Mouse (Mus musculus): ENCODE data around the gene N4bp2. TPM values are rescaled to one million over a fixed set of nuclear protein-coding genes. Genes with fewer than 3 reads are reported as not detected.
"Not testable (repeated sequence)": the region's sequence is repeated elsewhere in the genome, so short reads cannot be mapped to it uniquely, and the experiment has no call there.

Gene N4bp2
- polyA plus RNA-seq (2012; rRNA removed) = 1.4 and 2.8 TPM in 2 replicates

DNA sequence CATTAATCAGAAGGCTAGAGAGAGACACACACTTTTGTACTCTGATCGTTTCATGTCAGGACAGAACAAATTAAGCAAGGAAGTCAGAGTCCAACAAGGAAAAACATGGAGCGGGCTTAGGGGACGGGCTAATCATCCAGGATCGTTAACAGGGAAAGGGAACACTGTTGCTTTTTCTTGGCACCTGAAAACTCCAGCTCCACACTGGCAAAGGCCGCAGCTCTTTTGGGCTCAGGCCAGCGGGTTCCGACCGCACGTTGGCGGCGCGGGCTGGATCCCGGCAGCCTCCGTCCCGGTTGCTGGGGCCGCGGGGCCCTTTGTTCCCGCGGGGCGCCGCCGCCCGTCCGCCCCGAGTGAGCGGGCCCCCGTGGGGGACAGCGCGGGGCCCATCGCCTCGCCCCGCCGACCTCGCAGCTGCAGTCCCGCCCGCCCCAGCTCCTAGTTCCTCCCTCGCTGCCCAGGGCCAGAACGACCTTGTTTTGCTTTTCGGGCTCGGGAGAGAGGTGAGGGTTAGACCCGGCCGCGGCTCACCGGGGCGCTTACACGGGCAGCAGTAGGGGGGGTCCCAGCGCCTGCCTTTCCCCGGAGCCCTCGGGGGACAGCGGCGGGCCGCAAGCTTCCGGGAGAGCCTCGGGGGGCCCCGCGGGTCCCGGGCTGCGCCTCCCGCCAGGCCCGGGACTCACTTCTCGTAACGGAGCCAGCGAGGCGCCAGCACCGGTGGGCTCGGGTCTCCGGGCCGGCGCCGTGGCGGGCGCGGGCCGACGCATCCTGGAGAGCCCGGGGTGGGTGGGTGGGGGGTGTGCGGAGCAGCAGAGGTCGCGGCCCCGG, at the start of gene N4bp2:
TSS of gene N4bp2 (plus strand) at position 434 of the 828 bp plus-strand sequence.
- under 1% methylated on average over 79 of the region's 80 CpGs for WGBS
- DNase-seq (ENCODE audit: low read depth, low spot score) = no peak

DNA sequence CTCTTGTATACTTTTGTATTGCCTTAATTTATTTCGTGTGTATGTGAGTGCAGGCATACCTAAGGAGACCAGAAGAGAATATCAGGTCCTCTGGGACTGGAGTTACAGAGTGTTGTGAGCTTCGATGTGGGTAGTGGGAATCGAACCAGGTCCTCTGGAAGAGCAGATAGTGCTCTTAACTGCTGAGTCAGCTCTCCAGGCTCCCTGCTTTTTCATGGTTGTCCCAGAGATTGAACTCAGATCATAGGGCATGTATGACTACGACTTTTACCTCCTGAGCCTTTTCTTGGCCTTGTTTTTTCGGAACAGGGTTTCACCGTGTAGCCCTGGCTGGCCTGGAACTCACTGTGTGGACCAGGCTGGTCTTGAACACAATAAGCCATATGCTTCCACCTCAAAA, 48.2 kb upstream of the N4bp2 start:
- no peak for DNase-seq (ENCODE audit: low read depth, low spot score)
- WGBS = 88% methylated on average over 6 of the region's 6 CpGs

- WGBS = 82% methylated on average over 18 of the region's 18 CpGs
Observed at GRCm38 (mm10) chr5:65717063-65717902, 46.0 kb upstream of the N4bp2 start.

DNA sequence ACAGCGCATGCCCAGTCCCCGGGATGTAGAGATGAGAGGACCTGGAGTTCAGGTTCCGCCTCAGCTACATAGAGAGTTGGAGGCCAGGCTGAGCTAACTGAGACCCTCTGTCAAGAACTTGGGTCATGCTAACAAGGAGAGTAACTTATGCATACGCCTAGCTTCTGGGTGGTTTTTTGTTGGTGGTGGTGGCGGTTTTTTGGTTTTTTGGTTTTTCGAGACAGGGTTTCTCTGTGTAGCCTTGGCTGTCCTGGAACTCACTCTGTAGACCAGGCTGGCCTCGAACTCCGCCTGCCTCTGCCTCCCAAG, 45.5 kb upstream of the N4bp2 start:
- DNase-seq (ENCODE audit: low read depth, low spot score) = not testable (repeated sequence)
- 93% methylated on average over 8 of the region's 8 CpGs for WGBS

More at GRCm38 (mm10) chr5:65717063-65717902, 46.0 kb upstream of the N4bp2 start:
- DNase-seq (ENCODE audit: low read depth, low spot score) = no peak

DNA sequence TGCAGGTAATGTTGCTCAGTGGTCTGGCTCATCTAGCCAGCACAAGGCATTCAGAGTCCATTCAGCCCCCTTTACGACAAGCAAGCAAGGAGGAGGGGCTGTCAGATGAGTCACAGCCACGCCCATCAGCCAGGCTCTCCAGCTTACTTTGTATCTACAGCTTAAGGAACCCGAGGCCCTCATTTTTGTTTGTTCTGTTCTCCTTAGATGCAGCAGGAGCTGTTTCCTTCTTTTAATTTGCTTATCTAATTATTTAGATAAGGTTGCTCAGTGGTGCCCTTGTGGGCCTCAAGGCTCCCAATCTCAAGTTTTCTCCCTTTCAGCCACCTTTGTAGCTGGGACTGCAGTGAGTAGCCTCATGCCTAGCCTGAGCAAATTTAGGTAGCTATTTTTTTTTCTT, 45.0 kb upstream of the N4bp2 start:
- 6% methylated on average over 3 of the region's 3 CpGs for WGBS
- no peak for DNase-seq (ENCODE audit: low read depth, low spot score)

DNA sequence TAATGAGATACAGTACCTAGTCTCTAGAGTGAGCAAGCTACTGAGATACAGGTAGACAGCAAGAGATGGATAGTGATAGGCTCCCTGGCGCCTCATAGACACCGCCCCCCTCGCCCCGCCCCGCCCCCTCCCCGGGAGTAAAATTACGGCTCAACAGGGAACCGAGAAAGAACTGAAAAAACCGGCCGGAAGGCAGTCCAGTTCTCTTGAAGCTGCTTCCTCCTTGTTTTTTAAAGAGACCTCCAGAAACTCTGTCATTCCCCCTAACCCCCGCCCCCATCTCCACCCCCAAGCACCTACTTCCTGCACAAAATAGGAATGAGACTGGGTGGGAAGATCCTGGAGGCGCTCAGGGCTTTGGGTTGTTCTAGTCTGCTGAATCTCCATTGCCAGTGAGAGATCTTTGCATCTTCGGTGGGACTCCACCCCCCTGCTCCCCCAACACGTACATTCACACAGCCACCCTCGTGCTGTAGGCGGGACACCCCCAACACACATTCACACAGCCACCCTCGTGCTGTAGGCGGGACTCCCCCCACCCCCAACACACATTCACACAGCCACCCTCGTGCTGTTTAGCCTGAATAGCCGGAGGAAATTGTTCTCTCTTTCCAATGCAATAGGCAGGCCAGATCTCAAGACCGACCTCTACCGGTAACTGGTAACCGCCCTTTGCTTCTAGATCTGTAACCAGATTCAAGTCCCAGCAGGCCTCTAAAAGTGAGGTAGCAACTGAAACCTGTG, 38.8 kb upstream of the N4bp2 start:
- peak; percentile 58 for DNase-seq (ENCODE audit: low read depth, low spot score)
- 1% methylated on average over 23 of the region's 23 CpGs for WGBS

- WGBS = 64% methylated on average over 9 of the region's 9 CpGs
- no peak for DNase-seq (ENCODE audit: low read depth, low spot score)
Observed at GRCm38 (mm10) chr5:65731173-65732007, 31.9 kb upstream of the N4bp2 start.

DNA sequence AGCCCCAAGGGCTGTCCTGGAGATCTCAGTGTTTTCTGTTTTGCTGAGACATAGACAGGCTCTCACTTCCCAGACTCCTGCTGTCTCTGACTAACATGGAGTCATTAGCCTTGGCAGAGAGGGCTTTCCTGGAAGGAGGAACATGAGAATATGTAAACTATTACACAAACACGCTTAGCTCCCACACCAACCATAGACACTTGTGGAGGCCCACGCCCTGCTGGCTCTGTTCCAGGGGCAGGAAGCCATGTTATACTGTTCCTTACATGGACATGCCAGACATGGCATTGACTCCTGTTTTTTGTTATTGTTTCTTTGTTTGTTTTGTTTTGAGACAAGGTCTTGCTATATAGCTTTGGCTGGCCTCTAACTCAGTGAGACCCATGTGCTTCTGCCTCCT, 27.7 kb upstream of the N4bp2 start:
- 27% methylated on average over 2 of the region's 2 CpGs for WGBS
- DNase-seq (ENCODE audit: low read depth, low spot score) = no peak

GRCm38 (mm10) chr5:65739366-65739765, 24.0 kb upstream of the N4bp2 start:
- WGBS = 78% methylated on average over 3 of the region's 3 CpGs
- no peak for DNase-seq (ENCODE audit: low read depth, low spot score)

DNA sequence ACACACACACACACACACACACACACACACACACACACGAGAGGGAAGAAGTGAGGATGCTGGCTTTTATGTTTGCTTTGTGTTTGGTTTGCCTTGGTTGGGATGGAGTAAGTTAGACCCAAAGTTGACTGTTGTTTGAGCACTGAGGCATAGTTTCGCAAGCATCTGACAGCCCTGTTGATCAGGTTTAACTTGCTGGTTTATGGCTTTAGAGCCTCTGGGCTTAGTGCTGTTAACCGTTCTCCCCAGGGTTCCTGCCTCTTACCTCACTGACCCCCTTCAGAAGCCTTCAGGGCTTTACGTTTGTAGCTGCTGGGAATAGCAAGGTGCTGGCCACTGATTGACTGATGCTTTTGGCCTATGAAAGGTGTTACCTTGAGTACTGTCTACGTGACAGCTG, 16.4 kb upstream of the N4bp2 start:
- WGBS = 45% methylated on average over 5 of the region's 5 CpGs
- no peak for DNase-seq (ENCODE audit: low read depth, low spot score)

DNA sequence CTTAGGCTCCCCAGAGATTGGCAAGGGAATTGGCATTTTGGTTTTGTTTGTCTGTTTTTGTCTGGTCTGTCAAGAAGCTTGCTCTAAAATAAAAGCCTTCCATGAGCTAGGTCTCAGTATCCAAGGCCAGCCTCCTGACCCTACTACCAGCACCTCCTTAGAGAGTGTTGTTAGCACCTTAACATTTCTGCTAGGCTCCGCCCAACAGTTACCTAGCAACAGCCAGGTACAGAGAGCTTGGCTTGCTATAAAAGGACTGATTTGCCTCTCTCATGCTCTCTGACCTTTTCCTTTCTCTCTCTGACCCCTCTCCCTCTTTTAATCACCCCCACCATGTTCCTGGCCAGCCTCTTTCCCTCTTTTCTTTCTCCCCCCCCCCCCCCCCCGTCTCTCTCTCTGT, 14.9 kb upstream of the N4bp2 start:
- DNase-seq (ENCODE audit: low read depth, low spot score) = no peak
- WGBS = 48% methylated on average over 2 of the region's 2 CpGs

DNA sequence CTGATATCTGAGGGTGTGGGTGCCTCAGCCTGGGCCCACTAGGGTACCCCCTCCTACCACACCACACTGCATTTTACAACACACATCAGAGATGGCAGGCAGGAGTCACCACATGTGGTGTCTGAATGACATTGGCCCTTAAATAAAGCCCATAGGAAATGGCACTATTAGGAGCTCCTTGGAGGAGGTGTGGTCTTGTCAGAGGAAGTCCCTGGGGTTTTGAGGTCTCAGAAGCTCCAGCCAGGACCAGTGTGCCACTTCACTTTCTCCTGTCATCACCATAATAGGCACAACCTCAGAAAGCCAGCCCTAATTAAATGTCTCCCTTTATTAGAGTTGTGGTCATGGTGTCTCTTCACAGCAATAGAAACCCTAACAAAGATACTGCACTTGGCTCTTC, 14.4 kb upstream of the N4bp2 start:
- DNase-seq (ENCODE audit: low read depth, low spot score) = no peak

- DNase-seq (ENCODE audit: low read depth, low spot score) = no peak
Observed at GRCm38 (mm10) chr5:65752021-65752420, 11.3 kb upstream of the N4bp2 start.

GRCm38 (mm10) chr5:65755859-65756258, 7.5 kb upstream of the N4bp2 start:
- WGBS = 79% methylated on average over 5 of the region's 5 CpGs
- no peak for DNase-seq (ENCODE audit: low read depth, low spot score)

More at GRCm38 (mm10) chr5:65752021-65752420, 11.3 kb upstream of the N4bp2 start:
- WGBS = 11% methylated on average over 4 of the region's 4 CpGs

GRCm38 (mm10) chr5:65757110-65757509, 6.2 kb upstream of the N4bp2 start:
- no peak for DNase-seq (ENCODE audit: low read depth, low spot score)
- WGBS = 80% methylated on average over 1 of the region's 1 CpGs

GRCm38 (mm10) chr5:65760041-65760440, 3.3 kb upstream of the N4bp2 start:
- WGBS = 96% methylated on average over 4 of the region's 4 CpGs
- no peak for DNase-seq (ENCODE audit: low read depth, low spot score)

DNA sequence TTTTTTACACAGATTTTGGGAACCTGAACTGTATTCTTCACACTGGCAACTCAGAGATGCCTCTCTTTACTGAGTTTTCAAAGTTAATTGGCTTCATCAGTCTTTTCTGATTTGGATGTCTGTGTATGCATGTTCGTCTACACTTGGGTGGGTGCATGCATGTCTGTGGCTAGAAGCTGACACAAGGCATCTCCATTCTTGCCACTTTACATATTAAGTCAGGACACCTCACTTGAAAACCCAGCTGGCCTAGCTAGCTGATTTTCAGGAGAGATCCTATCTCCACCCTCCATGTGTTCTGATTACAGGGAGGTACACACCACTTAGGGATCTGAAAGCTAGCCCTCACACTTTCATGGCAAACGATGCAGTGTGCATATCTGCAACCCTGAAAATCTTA, 2.7 kb upstream of the N4bp2 start:
- 88% methylated on average over 2 of the region's 2 CpGs for WGBS
- no peak for DNase-seq (ENCODE audit: low read depth, low spot score)

DNA sequence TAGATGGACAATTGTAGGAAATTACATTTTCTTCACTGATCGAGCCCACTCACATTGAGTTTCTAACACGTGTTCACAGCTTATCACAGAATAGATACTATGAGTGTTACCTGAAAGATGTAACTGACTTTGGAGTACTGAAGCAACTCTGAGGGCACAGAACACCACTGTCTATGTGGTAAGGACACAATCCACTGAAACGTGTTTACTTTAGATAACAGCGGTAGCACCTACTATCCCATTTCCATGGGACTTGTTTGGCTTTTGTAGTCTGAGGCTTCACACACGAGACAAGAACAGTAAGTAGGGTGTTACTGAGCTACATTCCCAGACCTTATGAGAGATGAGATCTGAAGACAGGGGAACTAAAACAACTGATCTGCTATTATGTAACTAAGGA, 2.3 kb upstream of the N4bp2 start:
- no peak for DNase-seq (ENCODE audit: low read depth, low spot score)
- 46% methylated on average over 5 of the region's 5 CpGs for WGBS

GRCm38 (mm10) chr5:65761921-65762320, 1.4 kb upstream of the N4bp2 start:
- no peak for DNase-seq (ENCODE audit: low read depth, low spot score)
